Mouse (Mus musculus): ENCODE measurements around the gene Erich3. TPM values are rescaled to one million over a fixed set of nuclear protein-coding genes. Genes with fewer than 3 reads are reported as not detected.

Erich3 gene
- polyA plus RNA-seq, 1 experiment from 2014 or later, result 1.4 TPM

DNA sequence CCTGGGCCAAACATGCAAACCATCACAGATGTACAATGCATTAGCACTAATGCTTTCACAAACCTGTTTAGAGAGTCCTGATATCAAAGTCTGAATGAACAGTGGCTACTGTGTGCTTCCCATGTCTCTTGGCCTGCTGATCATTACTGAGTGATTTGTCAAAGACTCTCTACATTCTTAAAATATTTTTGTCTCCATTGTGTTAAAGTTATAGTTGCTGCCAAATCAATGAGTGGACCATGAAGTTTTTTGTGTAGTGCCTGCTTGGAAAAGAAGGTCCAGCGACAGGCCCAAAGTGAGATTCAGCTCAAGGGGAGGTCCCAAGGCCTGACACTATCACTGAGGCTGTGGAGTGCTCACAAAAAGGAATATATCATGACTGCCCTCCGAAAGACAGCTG lies 108.0 kb downstream of the Erich3 start:
- H3K27ac ChIP-seq (ENCODE audit: low read length), result no peak overlapping the region
- ATAC-seq, result no peak
- no peak overlapping the region for H3K4me2 ChIP-seq (ENCODE audit: low read length)
- H3K9me3 ChIP-seq (ENCODE audit: control insufficient read depth, low read length), result no peaks in the 10 kb centered on the region
- no peak overlapping the region for H3K4me3 ChIP-seq (replicated peaks; ENCODE audit: low read length)
- 89% methylated on average over 2 of the region's 2 CpGs for WGBS
- H3K9ac ChIP-seq (replicated peaks; ENCODE audit: low read depth, low read length), result no peak overlapping the region
- no peaks in the 10 kb centered on the region for H3K36me3 ChIP-seq (ENCODE audit: control insufficient read depth, insufficient read depth)
- no peaks in the 10 kb centered on the region for H3K27me3 ChIP-seq (replicated peaks; ENCODE audit: control insufficient read depth, insufficient read depth, low read length)
- H3K4me1 ChIP-seq (replicated peaks; ENCODE audit: control insufficient read depth, insufficient read depth, low read length), result no peaks in the 10 kb centered on the region

DNA sequence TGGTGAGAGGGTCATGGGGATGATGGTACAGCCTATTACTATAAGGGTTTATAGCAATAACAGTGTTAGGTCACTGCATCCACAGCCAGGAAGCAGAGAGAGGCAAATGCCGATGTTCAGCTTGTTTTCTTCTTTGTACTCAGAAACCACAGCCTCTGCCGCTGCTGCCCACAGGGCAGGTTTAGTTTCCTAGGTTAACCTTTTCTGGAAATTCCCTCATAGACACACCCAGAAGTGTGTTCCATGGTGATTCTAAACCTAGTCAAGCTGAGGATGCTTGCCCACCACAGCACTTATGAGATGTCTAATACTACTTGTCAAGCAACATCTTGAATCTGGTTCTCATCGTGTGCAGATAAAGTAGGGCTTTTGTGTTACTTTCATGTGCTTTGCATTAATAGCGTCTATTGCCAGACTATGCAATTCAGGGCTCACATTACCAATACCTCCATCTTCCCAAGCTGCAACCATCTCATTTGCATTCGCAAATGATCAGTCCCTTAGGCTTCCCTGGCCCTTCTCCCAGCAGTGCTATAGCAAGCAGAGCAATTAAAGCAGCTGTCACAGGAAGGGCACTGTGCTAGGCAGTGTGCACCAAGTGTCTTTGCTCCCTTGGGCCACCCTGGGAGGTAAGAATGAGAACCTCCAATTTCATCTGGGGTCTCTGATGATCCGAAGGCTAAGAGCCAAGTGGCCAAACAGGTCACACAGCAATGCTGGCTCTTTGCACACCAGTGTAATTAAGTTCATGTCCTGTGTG lies 115.4 kb downstream of the Erich3 start:
- H3K27ac ChIP-seq (ENCODE audit: low read length), result no peak overlapping the region
- WGBS, result 15% methylated on average over 6 of the region's 6 CpGs
- no peaks in the 10 kb centered on the region for H3K36me3 ChIP-seq (ENCODE audit: control insufficient read depth, insufficient read depth)
- no peak overlapping the region for H3K4me2 ChIP-seq (ENCODE audit: low read length)
- no peak overlapping the region for H3K9ac ChIP-seq (replicated peaks; ENCODE audit: low read depth, low read length)
- no peak overlapping the region for H3K4me3 ChIP-seq (replicated peaks; ENCODE audit: low read length)
- peak; percentile 91 for ATAC-seq
- H3K27me3 ChIP-seq (replicated peaks; ENCODE audit: control insufficient read depth, insufficient read depth, low read length), result no peaks in the 10 kb centered on the region
- peaks cover 8% of the 10 kb centered on the region for H3K4me1 ChIP-seq (replicated peaks; ENCODE audit: control insufficient read depth, insufficient read depth, low read length)
- no peaks in the 10 kb centered on the region for H3K9me3 ChIP-seq (ENCODE audit: control insufficient read depth, low read length)

DNA sequence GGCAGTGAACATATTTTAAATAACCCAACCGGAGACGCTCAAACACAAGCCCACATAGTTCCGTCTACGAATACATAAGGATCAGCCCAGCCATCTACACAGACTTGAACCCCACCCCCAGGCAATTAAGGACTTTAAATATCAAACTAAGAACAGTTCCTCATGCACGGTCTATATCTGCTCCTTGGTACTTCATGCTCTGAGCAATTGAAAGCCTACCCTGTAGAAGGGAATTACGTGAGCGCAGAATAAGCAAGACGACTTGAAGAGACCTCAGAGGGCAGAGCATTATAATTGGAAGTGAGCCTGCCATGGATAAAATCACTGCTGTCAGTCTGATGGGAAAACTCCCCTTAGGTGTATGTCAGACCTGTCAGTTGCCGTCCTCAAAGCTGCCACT lies 122.7 kb downstream of the Erich3 start:
- H3K9me3 ChIP-seq (ENCODE audit: control insufficient read depth, low read length), result no peaks in the 10 kb centered on the region
- no peak overlapping the region for H3K9ac ChIP-seq (replicated peaks; ENCODE audit: low read depth, low read length)
- no peak overlapping the region for H3K4me3 ChIP-seq (replicated peaks; ENCODE audit: low read length)
- H3K4me2 ChIP-seq (ENCODE audit: low read length), result no peak overlapping the region
- no peak overlapping the region for H3K27ac ChIP-seq (ENCODE audit: low read length)
- no peaks in the 10 kb centered on the region for H3K27me3 ChIP-seq (replicated peaks; ENCODE audit: control insufficient read depth, insufficient read depth, low read length)
- 88% methylated on average over 9 of the region's 9 CpGs for WGBS
- ATAC-seq, result no peak
- no peaks in the 10 kb centered on the region for H3K4me1 ChIP-seq (replicated peaks; ENCODE audit: control insufficient read depth, insufficient read depth, low read length)
- H3K36me3 ChIP-seq (ENCODE audit: control insufficient read depth, insufficient read depth), result no peaks in the 10 kb centered on the region

GRCm38 (mm10) chr3:154787611-154788010 lies 124.0 kb downstream of the Erich3 start:
- WGBS, result 86% methylated on average over 3 of the region's 3 CpGs
- ATAC-seq, result no peak
- no peaks in the 10 kb centered on the region for H3K36me3 ChIP-seq (ENCODE audit: control insufficient read depth, insufficient read depth)
- no peak overlapping the region for H3K4me2 ChIP-seq (ENCODE audit: low read length)
- H3K4me1 ChIP-seq (replicated peaks; ENCODE audit: control insufficient read depth, insufficient read depth, low read length), result no peaks in the 10 kb centered on the region
- no peak overlapping the region for H3K9ac ChIP-seq (replicated peaks; ENCODE audit: low read depth, low read length)
- H3K4me3 ChIP-seq (replicated peaks; ENCODE audit: low read length), result no peak overlapping the region
- H3K9me3 ChIP-seq (ENCODE audit: control insufficient read depth, low read length), result no peaks in the 10 kb centered on the region
- no peaks in the 10 kb centered on the region for H3K27me3 ChIP-seq (replicated peaks; ENCODE audit: control insufficient read depth, insufficient read depth, low read length)
- no peak overlapping the region for H3K27ac ChIP-seq (ENCODE audit: low read length)

- Histone ChIP-seq H3K27me3 (replicated peaks; ENCODE audit: control insufficient read depth, insufficient read depth, low read length) (no peaks in the 10 kb centered on the region), H3K4me2 (ENCODE audit: low read length) (no peak overlapping the region), H3K4me1 (replicated peaks; ENCODE audit: control insufficient read depth, insufficient read depth, low read length) (no peaks in the 10 kb centered on the region), H3K27ac (ENCODE audit: low read length) (no peak overlapping the region), H3K9me3 (ENCODE audit: control insufficient read depth, low read length) (no peaks in the 10 kb centered on the region), H3K36me3 (ENCODE audit: control insufficient read depth, insufficient read depth) (no peaks in the 10 kb centered on the region), H3K9ac (replicated peaks; ENCODE audit: low read depth, low read length) (no peak overlapping the region), H3K4me3 (replicated peaks; ENCODE audit: low read length) (no peak overlapping the region)
- 73% methylated on average over 4 of the region's 4 CpGs for WGBS
- ATAC-seq, result no peak
These were observed 129.9 kb downstream of the Erich3 start for GRCm38 (mm10) chr3:154793571-154793970.

- H3K4me3 ChIP-seq (replicated peaks; ENCODE audit: low read length), result no peak overlapping the region
- H3K9me3 ChIP-seq (ENCODE audit: control insufficient read depth, low read length), result no peaks in the 10 kb centered on the region
- no peaks in the 10 kb centered on the region for H3K27me3 ChIP-seq (replicated peaks; ENCODE audit: control insufficient read depth, insufficient read depth, low read length)
- ATAC-seq, result no peak
- H3K9ac ChIP-seq (replicated peaks; ENCODE audit: low read depth, low read length), result no peak overlapping the region
- WGBS, result 75% methylated on average over 4 of the region's 4 CpGs
- no peak overlapping the region; the same call in 1 of the 2 replicates for H3K27ac ChIP-seq (ENCODE audit: low read length)
- no peaks in the 10 kb centered on the region for H3K36me3 ChIP-seq (ENCODE audit: control insufficient read depth, insufficient read depth)
- no peak overlapping the region for H3K4me2 ChIP-seq (ENCODE audit: low read length)
- H3K4me1 ChIP-seq (replicated peaks; ENCODE audit: control insufficient read depth, insufficient read depth, low read length), result peaks cover 7% of the 10 kb centered on the region
These were observed 135.1 kb downstream of the Erich3 start for GRCm38 (mm10) chr3:154798806-154799205.

DNA sequence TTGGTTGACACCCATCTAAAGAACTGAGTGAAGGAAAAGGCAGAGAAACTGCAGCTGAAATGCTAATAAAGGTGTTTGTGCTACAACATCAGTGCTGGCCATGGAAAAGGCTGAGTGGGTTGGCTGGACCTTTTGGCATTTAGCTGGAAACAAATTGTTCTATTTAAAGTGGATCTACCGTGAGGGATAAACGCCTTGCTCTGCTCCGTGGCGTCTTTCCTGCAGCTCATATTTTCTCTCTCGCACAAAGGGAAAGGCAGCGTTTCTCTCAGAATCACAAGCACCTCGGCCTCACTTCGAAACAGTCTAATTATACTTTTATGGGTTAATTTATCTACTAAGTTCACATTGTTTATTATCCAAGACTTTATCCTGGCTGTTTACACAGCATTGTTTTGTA lies 136.8 kb downstream of the Erich3 start:
- peak overlapping the region; percentile 2; the same call in 1 of the 2 replicates for H3K27ac ChIP-seq (ENCODE audit: low read length)
- WGBS, result 20% methylated on average over 8 of the region's 8 CpGs

DNA sequence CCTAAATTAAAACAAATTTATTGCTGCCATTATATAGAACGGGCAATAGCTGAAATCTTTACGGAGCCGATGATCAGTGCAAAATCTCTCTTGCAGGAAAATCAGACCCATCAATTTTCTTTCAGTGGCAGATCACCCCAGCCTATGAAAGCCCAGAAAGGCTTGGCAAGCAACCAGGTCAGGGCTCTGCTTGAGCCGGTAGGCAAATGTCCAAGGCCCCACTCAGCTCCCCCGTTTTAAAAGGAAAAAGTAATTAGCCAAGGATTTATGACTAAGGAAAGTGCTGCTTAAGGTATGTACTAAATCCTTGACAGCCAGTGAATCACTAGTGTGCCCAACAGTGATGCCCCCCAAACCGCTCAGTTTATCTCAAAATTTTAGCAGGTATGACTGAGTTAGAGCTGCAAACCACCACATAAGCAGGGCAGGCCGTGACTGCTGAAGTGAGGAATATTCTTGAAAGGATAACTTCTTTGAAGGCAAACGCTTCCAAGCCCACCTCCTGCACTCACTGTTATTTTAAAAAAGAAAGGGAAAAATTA lies 137.3 kb downstream of the Erich3 start:
- Histone ChIP-seq H3K4me3 (replicated peaks; ENCODE audit: low read length) (no peak overlapping the region), H3K9me3 (ENCODE audit: control insufficient read depth, low read length) (no peaks in the 10 kb centered on the region), H3K4me1 (replicated peaks; ENCODE audit: control insufficient read depth, insufficient read depth, low read length) (peaks cover 7% of the 10 kb centered on the region), H3K4me2 (ENCODE audit: low read length) (no peak overlapping the region), H3K36me3 (ENCODE audit: control insufficient read depth, insufficient read depth) (no peaks in the 10 kb centered on the region), H3K27me3 (replicated peaks; ENCODE audit: control insufficient read depth, insufficient read depth, low read length) (no peaks in the 10 kb centered on the region), H3K9ac (replicated peaks; ENCODE audit: low read depth, low read length) (0 out of 2 replicates have a peak overlapping the region, but pooled peaks have one; percentile 36), H3K27ac (ENCODE audit: low read length) (no peak overlapping the region)
- 34% methylated on average over 8 of the region's 8 CpGs for WGBS
- 0 out of 2 replicates have a peak, but pooled peaks have one; percentile 18 for ATAC-seq

More for the DNA sequence above, 136.8 kb downstream of the Erich3 start:
- Histone ChIP-seq H3K4me3 (replicated peaks; ENCODE audit: low read length) (no peak overlapping the region), H3K4me1 (replicated peaks; ENCODE audit: control insufficient read depth, insufficient read depth, low read length) (peaks cover 7% of the 10 kb centered on the region), H3K36me3 (ENCODE audit: control insufficient read depth, insufficient read depth) (no peaks in the 10 kb centered on the region), H3K9me3 (ENCODE audit: control insufficient read depth, low read length) (no peaks in the 10 kb centered on the region), H3K27me3 (replicated peaks; ENCODE audit: control insufficient read depth, insufficient read depth, low read length) (no peaks in the 10 kb centered on the region), H3K9ac (replicated peaks; ENCODE audit: low read depth, low read length) (no peak overlapping the region; the same call in 1 of the 2 replicates), H3K4me2 (ENCODE audit: low read length) (peak overlapping the region; percentile 17)
- ATAC-seq, result 0 out of 2 replicates have a peak, but pooled peaks have one; percentile 42

GRCm38 (mm10) chr3:154806626-154807025 lies 143.0 kb downstream of the Erich3 start:
- no peaks in the 10 kb centered on the region for H3K9me3 ChIP-seq (ENCODE audit: control insufficient read depth, low read length)
- peak; percentile 79 for ATAC-seq
- no peak overlapping the region for H3K4me2 ChIP-seq (ENCODE audit: low read length)
- H3K36me3 ChIP-seq (ENCODE audit: control insufficient read depth, insufficient read depth), result no peaks in the 10 kb centered on the region
- H3K4me1 ChIP-seq (replicated peaks; ENCODE audit: control insufficient read depth, insufficient read depth, low read length), result peaks cover 20% of the 10 kb centered on the region
- no peak overlapping the region for H3K4me3 ChIP-seq (replicated peaks; ENCODE audit: low read length)
- WGBS, result 28% methylated on average over 7 of the region's 7 CpGs
- H3K27ac ChIP-seq (ENCODE audit: low read length), result peak overlapping the region; percentile 70
- no peaks in the 10 kb centered on the region for H3K27me3 ChIP-seq (replicated peaks; ENCODE audit: control insufficient read depth, insufficient read depth, low read length)
- 0 out of 2 replicates have a peak overlapping the region, but pooled peaks have one; percentile 12 for H3K9ac ChIP-seq (replicated peaks; ENCODE audit: low read depth, low read length)

Measured in forebrain, embryonic 16.5 days (tissue).